Mouse (Mus musculus): Measurements from ENCODE around the gene 5730596B20Rik.

5730596B20Rik gene

GRCm38 (mm10) chr6:52162611-52163365, 14.5 kb upstream of the 5730596B20Rik start:
- DNase-seq (ENCODE audit: extremely low spot score), result peak; percentile 75

GRCm38 (mm10) chr6:52163366-52164031, 13.8 kb upstream of the 5730596B20Rik start:
- DNase-seq (ENCODE audit: extremely low spot score), result peak; percentile 82

- no peak for DNase-seq (ENCODE audit: extremely low spot score)
These were observed 13.2 kb upstream of the 5730596B20Rik start for GRCm38 (mm10) chr6:52164051-52164625.

GRCm38 (mm10) chr6:52164626-52165440, 12.5 kb upstream of the 5730596B20Rik start, which contains the start of gene Hoxa2:
Hoxa2 (minus strand) TSS chr6:52164831.
- DNase-seq (ENCODE audit: extremely low spot score), result peak; percentile 85

- DNase-seq (ENCODE audit: extremely low spot score), result peak; percentile 68
These were observed 11.6 kb upstream of the 5730596B20Rik start for GRCm38 (mm10) chr6:52165441-52166370.

GRCm38 (mm10) chr6:52166431-52167077, 10.7 kb upstream of the 5730596B20Rik start:
- DNase-seq (ENCODE audit: extremely low spot score), result peak; percentile 73

GRCm38 (mm10) chr6:52167176-52167575, 10.1 kb upstream of the 5730596B20Rik start:
- peak; percentile 51 for DNase-seq (ENCODE audit: extremely low spot score)

GRCm38 (mm10) chr6:52167736-52168161, 9.5 kb upstream of the 5730596B20Rik start:
- DNase-seq (ENCODE audit: extremely low spot score), result no peak

- DNase-seq (ENCODE audit: extremely low spot score), result no peak
These were observed 8.9 kb upstream of the 5730596B20Rik start for GRCm38 (mm10) chr6:52168191-52169055.

GRCm38 (mm10) chr6:52169499-52170165, 7.7 kb upstream of the 5730596B20Rik start:
- DNase-seq (ENCODE audit: extremely low spot score), result no peak

GRCm38 (mm10) chr6:52170166-52170897, 7.0 kb upstream of the 5730596B20Rik start:
- no peak for DNase-seq (ENCODE audit: extremely low spot score)

GRCm38 (mm10) chr6:52170898-52171223, 6.4 kb upstream of the 5730596B20Rik start:
- no peak for DNase-seq (ENCODE audit: extremely low spot score)

- peak; percentile 82 for DNase-seq (ENCODE audit: extremely low spot score)
These were observed 6.0 kb upstream of the 5730596B20Rik start for GRCm38 (mm10) chr6:52171331-52171730.

GRCm38 (mm10) chr6:52171938-52172337, 5.4 kb upstream of the 5730596B20Rik start:
- DNase-seq (ENCODE audit: extremely low spot score), result no peak

GRCm38 (mm10) chr6:52172501-52172900, 4.8 kb upstream of the 5730596B20Rik start:
- DNase-seq (ENCODE audit: extremely low spot score), result peak; percentile 95

- no peak for DNase-seq (ENCODE audit: extremely low spot score)
These were observed 3.6 kb upstream of the 5730596B20Rik start for GRCm38 (mm10) chr6:52173648-52174047.

GRCm38 (mm10) chr6:52174968-52175751, 2.1 kb upstream of the 5730596B20Rik start:
- DNase-seq (ENCODE audit: extremely low spot score), result peak; percentile 87

Measured in embryo, embryonic 9.5 days (tissue).